Mouse (Mus musculus) stomach, postnatal 0 days (tissue): ENCODE results near the gene Dlgap3. TPM values are rescaled to one million over a fixed set of nuclear protein-coding genes. Genes with fewer than 3 reads are reported as not detected.
A peak's percentile ranks its signal among the peaks of the same experiment; 100 is the strongest.

ENCODE experiments used
- ATAC-seq: fragments of 200-750 bp; cut with Nextera tagmentation; 2 replicates; pipeline ENCODE4 v1.8.0; 2017; ENCODE audit not compliant: low FRiP score, low TSS enrichment
- DNase-seq: peaks from one replicate; pipeline ENCODE4 v3.0.0-alpha.2; 2016; ENCODE audit warnings: low spot score
- H3K27ac ChIP-seq: fragments of 300-500 bp; sonication (generic); replicated peaks from 2 replicates; pipeline ENCODE4 v1.5.1; 2014; ENCODE audit warnings: mild to moderate bottlenecking, control low read depth
- H3K27me3 ChIP-seq: fragments of 300-500 bp; sonication (generic); 2 replicates; pipeline ENCODE4 v1.6.1; 2014; ENCODE audit warnings: low read length; ENCODE audit not compliant: control insufficient read depth, insufficient read depth
- H3K36me3 ChIP-seq: fragments of 300-500 bp; sonication (generic); 2 replicates; pipeline ENCODE4 v1.6.1; 2014; ENCODE audit warnings: low read length, mixed read lengths; ENCODE audit not compliant: control insufficient read depth, insufficient read depth
- H3K4me1 ChIP-seq: fragments of 300-500 bp; sonication (generic); replicated peaks from 2 replicates; pipeline ENCODE4 v1.6.1; 2014; ENCODE audit warnings: antibody characterized with exemption; ENCODE audit not compliant: control insufficient read depth, insufficient read depth
- H3K4me2 ChIP-seq: fragments of 300-500 bp; sonication (generic); replicated peaks from 2 replicates; pipeline ENCODE4 v1.6.1; 2014; ENCODE audit warnings: low read depth, mild to moderate bottlenecking, control low read depth, moderate library complexity
- H3K4me3 ChIP-seq: fragments of 300-500 bp; sonication (generic); 2 replicates; pipeline ENCODE4 v1.5.1; 2014; ENCODE audit warnings: low read depth, low read length, control low read depth
- H3K9ac ChIP-seq: fragments of 300-500 bp; sonication (generic); 2 replicates; pipeline ENCODE4 v1.6.1; 2014; ENCODE audit warnings: mild to moderate bottlenecking, low read length, control low read depth, mixed read lengths
- H3K9me3 ChIP-seq: fragments of 300-500 bp; sonication (generic); 2 replicates; pipeline ENCODE4 v1.6.1; 2016; ENCODE audit warnings: low read length; ENCODE audit not compliant: control insufficient read depth
- CTCF ChIP-seq: IDR thresholded peaks from 2 replicates; pipeline ENCODE4 v1.5.1; 2016; ENCODE audit warnings: antibody characterized with exemption, low read depth, mild to moderate bottlenecking, moderate library complexity
- EP300 ChIP-seq: optimal IDR thresholded peaks from 2 replicates; pipeline ENCODE3; 2016; ENCODE audit warnings: antibody characterized with exemption
- WGBS: fragments of 180-500 bp; shearing (Covaris S2); extraction: QIAGEN DNeasy Blood & Tissue Kit; methylation state at CpG from one replicate; pipeline ENCODE4 v1.1.7; 2014; 5-methylcytosine and 5-hydroxymethylcytosine counted together
- polyA plus RNA-seq: library from polyadenylated mRNA; unstranded; fragments of >200 nt; fragmentation: Nextera tagmentation; extraction: Ambion mirVana; gene quantifications from 2 replicates; pipeline ENCODE4 v1.2.1, GENCODE M21; 2015

Dlgap3 gene
- polyA plus RNA-seq, 1 experiment from 2014 or later, result 0.45 TPM

DNA sequence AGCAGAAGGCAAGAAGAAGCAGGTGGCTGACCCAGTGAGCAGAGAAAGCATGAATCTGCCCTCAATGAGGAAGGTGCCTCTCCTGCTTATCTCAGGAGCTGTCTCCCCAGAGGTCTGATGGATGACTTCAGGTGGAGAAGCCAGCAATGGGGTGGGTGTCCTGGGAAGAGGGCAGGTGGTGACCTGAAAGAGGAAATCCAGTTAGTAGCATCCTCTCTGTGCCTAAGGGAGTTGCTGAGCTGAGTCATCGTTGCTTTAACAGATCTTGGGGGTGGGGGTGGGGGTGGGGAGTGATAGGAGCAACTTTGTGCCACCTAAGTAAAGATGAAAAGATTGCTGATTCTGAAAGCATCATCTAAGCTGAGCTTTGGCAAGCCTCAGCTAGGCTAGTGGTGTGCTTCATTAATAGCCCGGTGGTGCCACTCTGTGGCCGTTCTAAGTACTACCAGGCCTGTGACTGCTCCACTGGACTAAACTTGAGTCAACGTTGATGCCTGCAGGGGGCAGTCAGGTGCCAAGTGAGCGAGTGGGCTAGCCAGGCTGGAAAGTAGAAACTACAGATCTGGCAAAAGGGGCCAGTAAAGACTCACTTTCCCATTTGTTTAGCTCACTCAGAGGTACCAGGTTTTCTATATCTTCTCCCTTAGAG is 80.8 kb downstream of the Dlgap3 start:
- H3K9ac ChIP-seq, result no peak overlapping the region
- H3K27ac ChIP-seq, result no peak overlapping the region
- ATAC-seq (peak; percentile 92), DNase-seq (peak; percentile 90)
- no peak overlapping the region for H3K4me3 ChIP-seq
- H3K4me2 ChIP-seq, result no peak overlapping the region
- H3K27me3 ChIP-seq, result no peaks in the 10 kb centered on the region
- TF ChIP-seq EP300 (no peak), CTCF (peak; percentile 93)
- no peaks in the 10 kb centered on the region for H3K36me3 ChIP-seq
- H3K9me3 ChIP-seq, result no peaks in the 10 kb centered on the region
- 3% methylated on average over 5 of the region's 5 CpGs for WGBS
- 0 out of 2 replicates have a peak, but pooled peaks cover 2% of the 10 kb centered on the region for H3K4me1 ChIP-seq

GRCm38 (mm10) chr4:127251963-127252585 is 83.1 kb downstream of the Dlgap3 start:
- Histone ChIP-seq H3K4me1 (0 out of 2 replicates have a peak, but pooled peaks cover 2% of the 10 kb centered on the region), H3K4me2 (peak overlapping the region; percentile 32; the same call in 1 of the 2 replicates), H3K9me3 (no peaks in the 10 kb centered on the region), H3K36me3 (no peaks in the 10 kb centered on the region), H3K9ac (no peak overlapping the region), H3K27me3 (no peaks in the 10 kb centered on the region), H3K27ac (peak overlapping the region; percentile 2; the same call in 1 of the 2 replicates), H3K4me3 (no peak overlapping the region)
- ATAC-seq, result peak; percentile 46; the same call in 1 of the 2 replicates
- 42% methylated on average over 22 of the region's 22 CpGs for WGBS
- TF ChIP-seq EP300 (no peak), CTCF (no peak)
- DNase-seq, result peak; percentile 23

DNA sequence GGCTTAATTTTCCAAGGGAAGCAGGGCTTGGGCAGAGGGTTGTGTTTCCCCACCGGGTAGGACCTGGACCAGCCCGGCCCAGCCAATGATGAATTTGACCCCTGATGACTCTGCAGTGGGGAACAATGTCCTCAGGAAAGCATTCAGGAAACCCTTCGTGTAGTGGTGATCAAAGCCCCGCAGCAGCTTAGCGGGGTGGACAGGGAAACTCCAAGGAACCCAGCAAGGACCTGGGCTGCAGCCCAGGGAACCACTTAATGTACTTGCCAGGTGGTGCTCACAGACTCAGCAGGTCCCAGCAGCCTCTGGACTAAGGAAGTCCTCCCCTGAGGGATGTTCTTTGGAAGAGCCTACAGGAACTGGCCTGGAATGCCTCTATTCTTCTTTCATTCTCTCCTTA is 87.7 kb downstream of the Dlgap3 start:
- H3K4me3 ChIP-seq, result no peak overlapping the region
- no peak overlapping the region for H3K27ac ChIP-seq
- no peak overlapping the region for H3K9ac ChIP-seq
- H3K4me2 ChIP-seq, result no peak overlapping the region
- DNase-seq (no peak), ATAC-seq (no peak)
- H3K36me3 ChIP-seq, result no peaks in the 10 kb centered on the region
- 0 out of 2 replicates have a peak, but pooled peaks cover under 1% of the 10 kb centered on the region for H3K4me1 ChIP-seq
- H3K27me3 ChIP-seq, result no peaks in the 10 kb centered on the region
- 65% methylated on average over 5 of the region's 5 CpGs for WGBS
- TF ChIP-seq EP300 (no peak), CTCF (no peak)
- no peaks in the 10 kb centered on the region for H3K9me3 ChIP-seq

- H3K4me2 ChIP-seq, result no peak overlapping the region
- H3K9me3 ChIP-seq, result no peaks in the 10 kb centered on the region
- H3K4me1 ChIP-seq, result no peaks in the 10 kb centered on the region
- no peaks in the 10 kb centered on the region for H3K27me3 ChIP-seq
- H3K36me3 ChIP-seq, result no peaks in the 10 kb centered on the region
- no peak overlapping the region for H3K9ac ChIP-seq
- WGBS, result 40% methylated on average over 12 of the region's 12 CpGs
- DNase-seq (no peak), ATAC-seq (no peak)
- TF ChIP-seq EP300 (no peak), CTCF (no peak)
- H3K27ac ChIP-seq, result no peak overlapping the region
- no peak overlapping the region for H3K4me3 ChIP-seq
These were observed 89.3 kb downstream of the Dlgap3 start for GRCm38 (mm10) chr4:127258186-127258897.

DNA sequence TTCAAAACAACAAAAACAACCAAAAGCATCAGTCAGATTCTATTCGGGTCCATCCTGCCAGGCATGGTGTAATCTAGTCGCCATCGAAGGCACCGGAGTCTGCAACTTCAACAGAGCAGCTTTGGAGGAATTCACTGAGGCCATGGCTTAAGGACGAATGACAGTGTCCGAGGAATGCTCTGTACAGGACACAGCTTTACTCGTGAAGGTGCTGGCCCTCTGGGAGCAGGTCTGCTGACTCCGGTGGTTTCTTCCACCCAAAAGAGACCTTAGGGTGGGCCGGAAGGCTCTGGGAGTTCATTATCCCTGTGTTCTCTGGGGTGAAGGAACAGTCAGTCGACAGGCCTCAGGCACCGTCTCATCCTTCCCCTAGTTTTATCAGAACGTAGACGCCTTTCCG is 92.6 kb downstream of the Dlgap3 start:
- TF ChIP-seq CTCF, result no peak
- TF ChIP-seq EP300, result no peak
- Histone ChIP-seq H3K27ac (no peak overlapping the region), H3K27me3 (no peaks in the 10 kb centered on the region), H3K9ac (no peak overlapping the region), H3K4me3 (no peak overlapping the region), H3K4me2 (no peak overlapping the region), H3K9me3 (no peaks in the 10 kb centered on the region), H3K36me3 (no peaks in the 10 kb centered on the region), H3K4me1 (no peaks in the 10 kb centered on the region)
- 90% methylated on average over 14 of the region's 14 CpGs for WGBS
- DNase-seq (no peak), ATAC-seq (no peak)
